Mouse (Mus musculus) CH12.LX (cell line): ENCODE data around the gene Mypop.

Experiments
- CTCF ChIP-seq, 2 experiments: IDR thresholded peaks in 1 of 2; conservative IDR thresholded peaks in 1 of 2; 2 replicates each; pipeline ENCODE4 v1.5.1; 2011 to 2012; ENCODE audit warnings: low read depth in 2 of 2, low read length in 2 of 2, improper control_type of control experiment in 1 of 2, inconsistent platforms in 1 of 2, mild to moderate bottlenecking in 1 of 2, moderate library complexity in 1 of 2
- GABPA ChIP-seq: IDR thresholded peaks from 2 replicates; pipeline ENCODE4 v1.6.1; 2012; ENCODE audit warnings: low read depth, low read length, improper control_type of control experiment, inconsistent platforms; ENCODE audit not compliant: insufficient replicate concordance
- POLR2A ChIP-seq: IDR thresholded peaks from 2 replicates; pipeline ENCODE4 v1.6.1; 2011; ENCODE audit warnings: low read depth, mild to moderate bottlenecking, improper control_type of control experiment, low read length
- POLR2AphosphoS2 ChIP-seq: IDR thresholded peaks from 2 replicates; pipeline ENCODE4 v1.6.1; 2011; ENCODE audit warnings: low read depth, low read length, improper control_type of control experiment
- UBTF ChIP-seq: IDR thresholded peaks from 2 replicates; pipeline ENCODE4 v1.6.1; 2012; ENCODE audit warnings: low read depth, mild to moderate bottlenecking, inconsistent platforms, low read length, improper control_type of control experiment, moderate library complexity
- USF1 ChIP-seq: IDR thresholded peaks from 2 replicates; pipeline ENCODE4 v1.6.1; 2014; ENCODE audit warnings: low read depth, mild to moderate bottlenecking, inconsistent platforms, low read length, improper control_type of control experiment
- ZC3H11A ChIP-seq: IDR thresholded peaks from 2 replicates; pipeline ENCODE4 v1.6.1; 2012; ENCODE audit warnings: low read depth, mild to moderate bottlenecking, inconsistent platforms, low read length, improper control_type of control experiment

- TF ChIP-seq CTCF (conservative IDR thresholded peaks at IDR 0.05 in 1 of 2, IDR thresholded peaks at IDR 0.05 in 1 of 2; ENCODE audit: low read depth in 2 of 2, low read length in 2 of 2) (no peak), ZC3H11A (no peak), GABPA (no peak), POLR2A (no peak), USF1 (no peak), POLR2AphosphoS2 (no peak), UBTF (no peak)
Measured at GRCm38 (mm10) chr7:18942815-18943214, 48.2 kb upstream of the Mypop start.
